Mouse (Mus musculus): ENCODE data around the gene Dchs1.

Dchs1 gene

DNA sequence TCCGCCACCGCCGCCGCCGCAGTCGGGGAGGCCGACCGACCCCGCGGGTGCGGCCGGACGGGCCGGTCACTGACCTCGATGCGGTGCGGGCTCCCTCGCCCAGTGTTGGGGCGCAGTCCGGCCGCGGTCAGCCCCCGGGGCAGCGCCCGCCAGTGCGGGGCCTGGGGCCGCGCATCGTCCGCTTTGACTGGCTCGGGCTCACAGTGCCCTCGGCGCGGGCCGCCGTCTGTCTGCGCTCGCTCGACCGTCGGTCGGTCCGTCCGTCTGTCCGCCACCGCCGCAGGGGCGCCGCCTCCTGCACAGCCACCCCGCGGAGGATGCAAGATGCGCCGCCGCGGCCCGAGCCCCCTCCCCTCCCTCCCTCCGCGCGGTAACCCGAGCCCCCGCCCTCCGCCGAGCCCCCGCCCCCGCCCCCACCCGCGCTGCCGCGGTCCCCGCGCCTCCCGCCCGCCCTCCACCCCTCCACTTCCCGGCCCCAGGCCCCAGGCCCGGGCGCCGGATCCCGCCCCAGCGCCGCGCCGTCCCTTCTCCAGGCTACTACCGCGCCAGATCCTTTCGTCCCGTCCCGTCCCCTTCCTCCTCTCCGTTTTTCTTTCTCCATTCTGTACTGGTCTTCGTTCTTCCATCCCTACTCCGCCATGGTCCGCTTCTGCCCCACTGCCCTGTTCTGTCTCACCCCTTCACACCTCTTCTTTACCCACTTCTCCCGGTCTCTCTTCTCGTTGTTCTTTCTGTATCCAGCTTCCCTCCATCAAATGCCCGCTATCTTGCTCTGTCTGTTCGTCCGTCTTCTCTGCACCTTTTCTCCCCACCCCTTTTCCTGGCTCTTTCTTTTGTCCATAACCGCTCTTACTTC, at the start of gene Dchs1:
Gene Dchs1, minus strand, starts transcription at position 370 of the 856 bp plus-strand sequence.
- no peak for DNase-seq

DNA sequence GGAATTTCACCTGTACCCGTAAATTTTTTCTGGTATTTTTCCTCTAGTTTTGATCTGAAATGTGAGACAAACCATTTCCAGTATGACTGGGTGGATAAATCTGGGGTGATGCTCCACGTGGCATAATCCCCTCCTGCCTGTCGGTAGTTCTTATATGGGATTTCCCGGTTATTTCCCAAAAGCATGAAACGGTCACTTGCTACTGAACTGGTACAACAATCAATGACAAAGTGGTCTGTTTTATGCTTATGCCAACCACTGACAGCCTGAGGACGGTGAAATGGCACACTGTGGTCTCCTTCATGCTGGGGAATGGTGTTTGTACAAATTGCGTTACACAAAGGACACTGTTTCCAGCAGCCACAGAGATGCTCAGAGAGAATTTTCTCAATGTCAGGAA, 36.8 kb upstream of the Dchs1 start:
- DNase-seq = no peak

DNA sequence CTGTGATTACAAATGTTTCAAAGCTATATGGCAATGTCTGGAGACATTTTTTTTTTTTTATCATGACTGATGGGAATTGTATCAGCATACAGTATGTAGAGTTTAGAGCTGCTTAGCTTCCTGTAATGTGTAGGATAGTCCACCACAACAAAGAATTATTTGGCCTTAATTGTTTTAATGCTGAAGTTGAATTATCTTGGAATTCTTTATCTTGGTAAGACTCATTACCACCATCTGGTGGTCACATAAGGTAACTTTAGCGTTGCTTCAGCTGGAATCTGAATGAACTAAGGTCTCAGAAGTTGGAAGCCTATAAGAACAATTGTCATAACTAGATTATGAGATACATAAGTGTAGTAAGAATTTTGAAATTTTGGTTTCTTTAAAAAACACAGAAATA, 31.0 kb upstream of the Dchs1 start:
- no peak for DNase-seq

DNA sequence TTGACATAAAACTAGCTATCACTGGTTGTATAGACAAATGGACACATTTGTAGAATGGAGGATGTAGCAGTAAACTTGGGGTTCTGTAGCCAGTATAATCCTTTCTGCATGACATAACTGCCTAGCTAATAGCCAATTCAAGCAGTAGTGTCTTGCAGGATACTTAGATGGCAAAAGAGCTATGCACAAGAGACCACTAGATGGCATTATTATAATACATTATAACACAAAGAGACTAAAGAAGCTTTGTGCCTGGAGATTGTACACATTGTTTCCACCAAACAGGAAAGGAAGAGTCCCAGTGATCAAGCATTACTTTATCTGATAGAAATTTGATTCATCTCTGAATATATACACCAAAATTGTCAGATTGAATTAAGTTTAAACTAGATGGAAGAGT, 29.3 kb upstream of the Dchs1 start:
- no peak for DNase-seq

DNA sequence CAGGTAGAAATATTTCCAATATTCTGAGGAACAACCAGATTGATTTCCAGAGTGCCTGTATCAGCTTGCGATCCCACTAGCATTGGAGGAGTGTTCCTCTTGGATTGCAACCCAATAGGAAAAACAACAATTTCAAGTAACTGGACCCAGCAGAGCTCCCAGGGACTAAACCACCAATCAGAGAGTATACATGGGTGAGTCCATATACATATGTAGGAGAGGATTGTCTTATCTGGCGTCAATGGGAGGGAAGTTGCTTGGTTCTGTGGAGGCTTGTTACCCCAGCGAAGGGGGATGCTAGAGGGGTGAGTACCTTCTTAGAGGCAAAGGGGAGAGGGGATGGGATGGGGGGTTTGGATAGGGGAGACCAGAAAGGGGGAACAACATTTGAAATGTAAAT, 25.9 kb upstream of the Dchs1 start:
- no peak for DNase-seq

DNA sequence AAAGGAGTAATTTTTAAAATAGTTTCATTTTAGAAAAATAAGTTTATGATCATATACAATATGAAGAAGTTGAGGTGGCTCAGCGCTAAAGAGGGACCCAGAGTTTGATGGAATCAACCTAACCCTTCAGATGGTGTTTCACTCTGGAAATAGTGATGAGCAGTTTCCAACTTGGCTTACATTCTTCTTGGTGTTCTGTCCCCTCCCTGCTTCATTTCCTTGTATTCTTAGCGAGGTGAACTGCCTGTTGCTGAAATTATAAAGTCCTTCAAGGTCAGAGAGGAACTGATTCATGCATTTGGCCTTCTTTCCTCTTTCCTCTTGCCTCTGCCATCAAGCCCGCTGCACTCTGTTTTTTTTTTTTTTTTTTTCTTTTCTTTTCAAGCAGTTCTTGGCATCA, 25.1 kb upstream of the Dchs1 start:
- DNase-seq = no peak

DNA sequence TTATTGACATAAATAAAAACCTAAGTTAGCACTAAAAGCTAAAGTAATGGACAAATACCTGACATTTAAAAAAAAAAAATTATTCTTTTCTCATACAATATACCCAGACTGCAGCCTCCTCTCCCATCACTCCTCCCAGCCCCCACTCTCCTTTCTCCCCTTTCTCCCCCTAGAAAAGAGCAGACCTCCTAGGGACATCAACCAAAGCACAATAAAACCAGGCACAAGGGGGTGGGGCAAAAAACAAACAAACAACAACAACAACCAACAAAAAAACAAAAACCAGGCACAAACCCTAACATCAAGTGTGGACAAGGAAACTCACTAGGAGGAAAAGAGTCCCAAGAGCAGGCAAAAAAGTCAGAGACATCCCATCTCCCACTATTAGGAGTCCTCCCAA, 24.1 kb upstream of the Dchs1 start:
- no peak for DNase-seq

DNA sequence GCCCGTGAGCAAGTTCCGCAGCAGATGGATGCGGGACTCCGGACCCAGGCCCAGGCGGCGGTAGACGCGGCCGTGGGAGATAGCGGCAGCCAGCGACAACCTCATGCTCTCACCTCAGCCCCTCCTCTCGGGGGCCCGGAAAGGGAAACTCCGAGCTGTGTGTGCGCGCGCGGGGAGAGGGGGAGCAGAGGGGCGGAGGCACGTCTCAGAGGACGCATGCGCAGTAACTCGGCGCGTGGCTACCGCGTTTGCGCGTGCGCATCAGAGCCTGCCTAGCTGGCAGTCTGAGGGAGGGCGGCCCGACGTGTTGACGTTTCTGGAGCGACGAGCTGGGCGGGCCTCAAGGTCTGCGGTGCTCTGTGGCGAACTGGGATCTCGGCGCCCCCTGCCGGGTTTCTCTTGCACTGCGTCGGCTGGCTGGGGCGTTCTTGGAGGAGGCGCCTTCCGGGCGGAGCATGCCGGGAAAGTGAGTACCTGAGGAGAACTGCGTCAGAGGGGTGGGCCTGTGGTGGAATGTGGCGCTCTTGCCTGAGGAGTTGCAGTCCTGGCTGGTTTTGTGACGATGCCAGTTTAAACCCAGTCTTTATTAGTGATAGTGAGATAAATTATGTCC, 23.5 kb upstream of the Dchs1 start, which contains the start of gene Mrpl17:
Gene Mrpl17, minus strand, starts transcription at position 223 of the 613 bp plus-strand sequence.
- DNase-seq = peak; percentile 100

DNA sequence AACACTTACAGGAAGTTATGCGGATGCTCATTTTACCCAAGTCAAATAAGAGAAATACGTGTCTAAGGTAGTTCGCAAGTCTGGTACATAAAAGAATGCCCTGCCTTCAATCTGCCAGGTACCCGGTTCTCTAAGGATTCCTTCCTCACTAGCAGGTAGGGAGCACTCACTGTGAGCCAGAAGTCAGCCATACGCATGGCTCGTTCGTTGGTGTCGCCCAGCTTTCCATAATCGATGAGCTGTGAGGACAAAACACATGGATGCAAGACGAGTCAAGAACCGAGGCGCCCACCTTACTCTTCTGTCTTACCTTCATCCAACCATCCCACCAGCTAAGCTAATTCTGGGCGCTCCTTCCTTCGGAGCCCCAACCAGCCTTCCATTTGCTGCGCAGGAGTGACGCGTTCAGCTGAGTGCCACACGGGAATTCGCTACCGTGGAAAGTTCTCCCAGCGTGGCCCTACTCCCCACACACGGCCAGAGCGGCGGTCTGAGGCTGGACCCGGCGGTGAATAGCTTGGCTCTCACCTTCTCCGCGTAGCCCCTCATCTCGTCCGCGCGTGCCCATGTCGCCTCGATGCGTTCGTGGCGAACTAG, 22.9 kb upstream of the Dchs1 start:
- DNase-seq = no peak

DNA sequence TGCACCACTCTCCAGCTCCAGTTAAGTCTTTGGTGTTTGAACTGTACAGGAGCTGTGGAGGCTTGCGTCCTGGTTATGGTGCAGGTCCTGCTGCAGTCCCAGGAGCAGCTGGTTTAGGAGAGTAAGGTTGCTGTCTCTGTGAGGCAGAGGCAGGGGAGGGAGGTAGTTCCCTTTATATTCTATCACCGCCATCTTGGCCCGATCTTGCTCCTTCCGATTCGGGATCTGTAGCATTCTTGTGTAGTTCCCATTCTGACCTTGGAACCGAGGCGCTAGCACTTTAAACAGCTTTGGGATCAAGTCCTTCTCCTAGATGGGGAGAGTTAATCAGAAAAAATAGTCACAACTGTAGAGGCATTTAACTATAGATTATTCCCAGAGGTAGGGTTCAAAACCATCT, 22.4 kb upstream of the Dchs1 start:
- DNase-seq = no peak

DNA sequence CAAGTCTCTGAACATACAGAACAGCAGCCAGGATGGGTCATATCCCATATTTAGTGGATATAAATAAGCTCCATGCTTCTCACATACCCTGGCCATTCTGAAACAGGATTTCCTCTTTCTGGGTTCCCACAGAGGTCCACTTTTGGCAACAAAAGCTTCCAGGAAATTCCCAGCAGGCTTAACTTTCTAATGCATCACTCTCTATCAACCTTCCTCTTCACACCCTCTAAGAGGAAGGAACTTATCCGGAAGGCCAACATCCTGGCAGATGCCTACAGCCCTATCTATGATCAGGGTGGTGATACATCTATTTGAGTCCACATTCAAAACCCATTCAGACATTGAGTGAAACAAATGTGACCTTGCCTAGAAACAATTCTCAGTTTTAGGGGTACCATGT, 20.9 kb upstream of the Dchs1 start:
- DNase-seq = peak; percentile 40

DNA sequence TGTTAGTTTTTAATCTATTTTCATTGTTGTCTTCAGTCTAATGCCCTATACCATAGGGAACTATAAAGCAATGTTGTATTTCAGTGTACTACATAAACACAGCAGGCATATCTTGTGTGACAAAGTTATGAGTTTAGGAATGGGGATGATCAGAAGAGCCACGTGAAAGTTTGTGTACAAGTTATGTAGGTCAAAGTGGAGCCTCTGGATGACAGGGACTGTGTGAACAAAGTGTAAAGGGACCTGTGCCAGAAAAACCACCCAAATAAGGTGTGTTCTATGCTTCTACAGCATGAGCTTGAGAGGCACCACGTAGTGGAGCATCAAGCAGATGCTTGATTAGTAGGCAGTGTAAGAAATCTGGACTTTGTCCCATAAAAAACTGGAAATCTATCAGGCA, 19.3 kb upstream of the Dchs1 start:
- no peak for DNase-seq

DNA sequence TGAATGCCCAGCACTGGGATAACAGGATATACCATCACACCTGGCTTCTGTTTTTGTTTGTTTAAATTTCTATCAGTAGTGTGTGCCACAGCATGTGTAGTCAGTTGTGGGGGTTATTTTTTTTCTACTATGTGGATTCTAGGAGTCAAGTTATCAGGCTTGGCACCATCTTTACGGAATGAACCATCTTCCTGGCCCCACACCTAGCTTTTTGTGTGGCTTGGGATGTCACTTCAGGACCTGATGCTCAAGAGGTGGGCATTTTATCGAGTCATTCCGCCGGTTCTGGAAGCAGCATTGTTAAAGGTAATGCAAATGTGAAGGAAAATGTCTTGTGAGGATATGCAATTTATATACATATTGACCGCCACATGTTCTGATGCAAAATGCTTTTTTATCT, 18.7 kb upstream of the Dchs1 start:
- DNase-seq = no peak

DNA sequence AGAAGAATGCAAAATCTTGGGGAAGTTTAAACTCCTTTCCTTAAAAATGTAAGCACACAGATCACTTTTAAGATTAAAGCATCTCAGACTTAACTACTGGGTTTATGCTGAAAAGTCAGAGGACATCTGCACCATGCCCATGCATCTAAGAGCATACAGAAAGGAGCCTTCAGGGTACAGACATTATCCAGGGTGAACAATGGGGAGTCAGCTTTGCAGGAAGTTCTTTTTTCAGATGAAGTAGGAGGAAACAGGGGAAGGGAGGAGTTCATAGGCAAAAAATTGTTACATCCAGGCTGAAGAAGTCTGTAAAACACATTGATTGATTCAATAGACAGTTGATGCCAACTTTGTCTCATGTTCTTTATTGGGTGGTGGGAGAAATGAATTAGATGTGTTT, 16.0 kb upstream of the Dchs1 start:
- DNase-seq = no peak

DNA sequence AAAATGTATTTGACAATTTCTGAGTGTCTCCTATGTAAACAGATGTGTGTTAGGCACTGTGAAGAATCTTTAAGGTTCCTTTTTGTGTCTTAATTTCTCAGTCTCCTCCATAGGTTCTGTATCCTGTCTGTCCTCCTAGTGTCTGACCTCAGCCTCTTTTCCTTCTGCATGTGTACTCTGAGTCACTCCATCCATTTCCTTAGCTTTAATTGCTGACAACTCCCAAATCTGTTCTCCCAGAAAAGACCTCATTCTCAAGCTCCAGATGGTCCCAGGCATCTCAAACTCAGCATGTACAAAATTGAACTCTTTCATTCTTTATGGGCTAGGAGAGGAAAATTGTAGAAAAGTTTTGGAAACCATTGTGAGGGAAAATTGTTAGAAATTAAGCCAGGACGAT, 15.3 kb upstream of the Dchs1 start:
- DNase-seq = no peak

DNA sequence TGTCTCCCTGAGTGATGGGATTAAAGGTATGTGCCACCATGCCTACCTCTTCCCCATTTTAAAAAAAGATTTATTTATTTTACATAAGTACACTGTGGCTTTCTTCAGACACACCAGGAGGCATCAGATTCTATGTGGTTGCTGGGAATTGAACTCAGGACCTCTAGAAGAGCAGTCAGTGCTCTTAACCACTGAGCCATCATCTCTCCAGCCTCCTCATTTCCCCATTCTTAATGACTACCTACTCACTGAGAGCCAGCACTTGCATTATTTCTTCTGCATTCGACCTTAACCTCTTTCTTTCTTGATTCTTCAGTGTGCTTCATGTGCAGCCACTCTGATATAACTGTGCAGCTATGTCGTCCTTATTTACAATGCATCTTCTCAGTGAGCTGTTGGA, 14.9 kb upstream of the Dchs1 start:
- no peak for DNase-seq

DNA sequence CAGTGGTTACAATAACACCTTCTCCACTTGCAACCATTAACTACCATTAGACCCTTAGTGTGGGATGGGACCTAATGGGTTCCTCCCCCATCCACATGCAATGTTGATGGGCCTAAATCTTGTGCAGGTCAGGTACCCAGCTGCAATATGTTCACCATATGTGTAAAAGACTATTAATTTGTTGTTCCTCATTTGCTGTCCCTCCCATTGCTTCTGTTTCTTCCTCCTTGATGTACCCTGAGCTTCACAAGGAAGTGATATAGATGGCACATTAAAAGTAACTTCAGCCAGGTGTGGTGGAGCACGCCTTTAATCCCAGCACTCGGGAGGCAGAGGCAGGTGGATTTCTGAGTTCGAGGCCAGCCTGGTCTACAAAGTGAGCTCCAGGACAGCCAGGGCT, 9.5 kb upstream of the Dchs1 start:
- DNase-seq = no peak

DNA sequence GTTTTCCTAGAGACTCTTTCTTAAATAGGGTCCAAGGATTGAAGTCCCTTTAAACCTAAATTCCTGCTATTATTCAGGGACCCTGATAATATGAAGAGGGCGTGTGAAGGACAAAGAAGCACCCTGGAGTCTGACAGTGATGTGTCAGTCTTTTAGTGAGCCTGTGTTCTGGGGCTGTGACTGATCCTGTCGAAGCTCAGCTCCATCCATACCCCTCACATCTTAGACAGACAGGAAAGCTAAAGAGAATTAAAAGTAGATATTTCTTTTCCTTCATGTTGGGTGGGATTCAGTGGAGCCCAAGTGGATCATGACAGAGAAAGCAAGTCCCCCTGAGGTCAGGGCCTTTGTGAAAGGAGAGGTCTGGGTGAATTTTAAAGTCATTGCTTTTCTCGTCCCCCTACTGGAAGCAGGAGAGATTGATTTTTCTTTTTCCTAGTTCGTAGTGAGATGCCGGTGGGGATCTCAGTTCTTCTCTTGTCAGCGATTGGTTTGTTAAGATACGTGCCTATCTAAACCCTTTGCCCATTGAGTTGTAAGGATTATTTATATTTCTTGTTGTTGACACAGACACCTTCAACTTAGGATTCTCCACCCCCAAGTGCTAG, 8.4 kb upstream of the Dchs1 start:
- DNase-seq = no peak

DNA sequence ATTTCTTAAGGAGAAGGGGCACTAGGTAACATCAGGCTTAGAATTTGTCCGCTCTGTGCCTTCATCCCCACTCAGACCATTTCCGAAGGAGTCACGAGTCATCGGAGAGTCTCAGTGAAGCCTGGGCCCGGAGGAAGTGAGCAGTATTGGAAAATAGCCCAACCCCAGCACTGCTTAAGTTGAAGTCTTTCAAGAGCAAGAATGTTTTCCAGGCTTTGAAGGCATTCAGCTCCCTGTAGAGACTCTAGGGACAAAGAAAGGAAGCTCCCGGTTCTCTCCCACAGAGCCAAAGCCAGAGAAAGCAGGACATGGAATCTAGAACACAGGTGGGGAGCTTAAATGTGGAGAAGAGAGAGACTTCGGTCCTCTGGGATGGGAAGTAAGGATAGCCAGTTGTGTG, 6.2 kb upstream of the Dchs1 start:
- no peak for DNase-seq

DNA sequence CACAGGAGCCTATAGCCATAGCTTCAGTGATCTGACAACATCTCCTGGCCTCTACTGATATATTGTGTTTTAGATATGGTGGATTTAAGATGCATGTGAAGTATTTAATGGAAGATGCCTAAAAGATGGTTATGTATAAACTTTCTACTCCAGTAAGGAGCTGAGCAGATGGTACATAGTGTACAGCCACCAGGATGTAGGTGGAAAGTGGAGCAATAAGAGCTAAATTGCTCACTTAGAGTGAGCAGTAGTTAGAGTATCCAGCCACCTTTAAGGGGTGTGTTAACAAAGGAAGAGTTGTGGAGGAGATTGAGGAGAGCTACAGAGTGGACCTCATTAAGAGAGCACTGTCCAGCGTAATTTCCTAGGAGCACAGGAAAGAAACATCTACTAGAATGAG, 3.7 kb upstream of the Dchs1 start:
- no peak for DNase-seq

DNA sequence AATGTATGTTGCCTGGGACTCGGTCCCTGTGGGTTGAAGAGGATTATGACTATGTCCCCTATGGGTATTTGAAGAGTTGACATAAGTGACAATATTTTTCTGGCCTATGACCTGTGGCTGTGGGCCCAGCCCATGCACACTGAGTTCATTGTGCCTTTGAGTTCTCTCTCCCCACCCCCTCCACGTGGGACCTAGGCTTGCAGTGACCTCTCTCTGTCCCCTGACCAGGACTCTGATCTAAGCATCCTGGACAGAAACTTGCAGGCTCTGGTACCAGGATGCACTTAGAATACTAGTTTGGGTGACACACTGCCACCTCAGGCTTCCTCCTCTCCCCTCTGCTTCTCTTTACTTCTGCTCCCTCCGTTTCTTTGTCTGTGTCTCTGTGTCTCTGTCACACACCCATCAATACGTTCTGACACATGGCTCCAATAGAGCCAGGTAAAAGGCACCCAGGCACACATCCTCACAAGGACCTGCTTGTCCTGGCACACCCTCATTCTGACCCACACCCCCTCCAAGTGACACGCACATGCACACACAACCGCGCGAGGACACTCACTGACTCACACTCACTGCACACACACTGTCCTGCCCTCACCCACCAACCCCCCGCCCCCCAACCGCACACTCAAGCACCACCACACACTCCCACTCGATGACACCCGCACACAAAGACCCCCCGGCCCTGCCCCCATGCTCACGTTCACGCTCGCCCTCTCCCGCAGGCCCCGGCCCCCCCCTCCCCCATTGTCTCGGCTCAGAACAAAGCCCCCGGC, 759 bp downstream of the Dchs1 start:
- DNase-seq = no peak

DNA sequence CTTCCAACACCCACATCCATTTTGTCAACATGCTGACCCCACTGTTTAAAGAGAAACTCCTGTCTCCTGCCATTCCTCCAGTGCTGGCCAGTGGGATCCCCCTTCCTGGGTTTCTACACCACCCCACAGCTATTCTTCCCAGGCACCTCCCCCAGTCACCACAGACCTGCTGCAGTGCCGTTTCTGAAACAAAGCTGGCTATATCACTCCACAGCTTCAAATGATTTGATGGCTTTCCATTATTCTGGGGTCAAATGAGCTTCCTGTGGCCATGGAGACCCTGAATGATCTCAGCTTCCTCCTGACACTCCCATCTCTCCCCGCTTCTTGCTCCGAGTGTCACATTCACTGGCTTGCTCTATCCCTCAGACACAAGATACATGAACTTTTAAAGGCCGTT, 2.9 kb downstream of the Dchs1 start:
- DNase-seq = no peak

DNA sequence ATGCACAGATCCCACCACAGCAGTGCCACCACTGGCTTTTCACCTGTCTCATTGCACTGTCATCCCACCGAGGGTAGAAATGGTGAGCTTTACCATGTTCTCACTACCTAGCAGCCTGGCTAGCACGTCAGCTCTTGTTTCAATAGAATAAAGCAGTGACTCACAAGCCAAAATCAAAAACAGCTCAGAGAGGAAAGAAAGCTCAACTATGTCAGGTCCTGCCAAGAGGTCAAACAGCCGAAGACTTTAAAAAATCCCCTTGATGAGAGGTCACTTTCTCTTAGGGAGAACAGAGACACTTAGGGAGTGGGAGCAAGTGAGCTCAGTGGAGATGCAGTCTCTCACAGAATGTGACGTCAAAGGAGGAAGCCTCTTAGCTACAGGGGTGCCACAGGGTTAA, 3.6 kb downstream of the Dchs1 start:
- no peak for DNase-seq

All from kidney, adult 11 months (tissue).